Mouse (Mus musculus): ENCODE results near the gene Rbp4.

DNA sequence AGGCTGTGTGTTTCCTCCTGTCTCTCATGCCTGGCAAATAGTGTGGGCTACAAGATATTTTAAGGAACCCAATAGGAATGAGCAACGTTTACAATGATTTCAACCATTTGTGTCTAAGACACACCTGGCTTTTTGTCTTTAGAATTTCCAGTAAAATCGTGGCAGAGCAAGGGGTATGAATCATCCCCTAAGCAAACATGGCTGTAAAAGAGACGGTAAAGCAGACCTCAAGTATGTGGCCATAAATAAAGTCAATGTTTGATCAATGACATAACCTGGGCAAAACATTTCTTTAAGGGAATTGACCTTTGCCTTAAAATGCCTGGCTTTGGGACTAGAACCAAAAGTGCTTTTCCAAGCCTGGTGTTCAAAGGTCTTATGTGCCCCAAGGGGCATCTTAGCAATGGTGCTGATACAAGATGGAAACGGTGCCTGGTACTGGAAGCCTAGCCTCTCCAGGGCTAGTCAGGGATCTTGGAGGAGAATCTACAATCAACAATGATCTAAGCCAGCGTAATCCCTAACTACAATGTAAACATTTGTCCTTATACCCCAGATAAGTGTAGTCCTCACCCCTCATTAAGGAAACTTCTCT, 42.1 kb downstream of the Rbp4 start:
- no peak for TF ChIP-seq CTCF (IDR thresholded peaks at IDR 0.05; ENCODE audit: borderline replicate concordance, insufficient read depth, low read length)
- TF ChIP-seq POLR2A (IDR thresholded peaks at IDR 0.05; ENCODE audit: low read depth, low read length) = no peak
